Mouse (Mus musculus) heart, postnatal 0 days (tissue): ENCODE results near the gene Gm17409. TPM values are rescaled to one million over a fixed set of nuclear protein-coding genes. Genes with fewer than 3 reads are reported as not detected.

ENCODE experiments used
- ATAC-seq: fragments of 200-750 bp; cut with Nextera tagmentation; 2 replicates; pipeline ENCODE4 v1.8.0; 2017; ENCODE audit warnings: low read depth, moderate number of reproducible peaks, moderate library complexity; ENCODE audit not compliant: insufficient read depth
- DNase-seq: peaks from one replicate; pipeline ENCODE4 v3.0.0-alpha.2; 2016; ENCODE audit warnings: low spot score
- H3K27ac ChIP-seq: fragments of 300-500 bp; sonication (generic); 2 replicates; pipeline ENCODE4 v1.5.1; 2014; ENCODE audit warnings: low read depth, mild to moderate bottlenecking
- H3K27me3 ChIP-seq: fragments of 300-500 bp; sonication (generic); 2 replicates; pipeline ENCODE4 v1.6.1; 2014; ENCODE audit warnings: low read length, mixed read lengths; ENCODE audit not compliant: control insufficient read depth, insufficient read depth
- H3K36me3 ChIP-seq: fragments of 300-500 bp; sonication (generic); replicated peaks from 2 replicates; pipeline ENCODE4 v1.6.1; 2014; ENCODE audit warnings: low read length, mixed read lengths; ENCODE audit not compliant: control insufficient read depth, insufficient read depth
- H3K4me1 ChIP-seq: fragments of 300-500 bp; sonication (generic); 2 replicates; pipeline ENCODE4 v1.6.1; 2014; ENCODE audit warnings: antibody characterized with exemption; ENCODE audit not compliant: control insufficient read depth, insufficient read depth
- H3K4me2 ChIP-seq: fragments of 300-500 bp; sonication (generic); 2 replicates; pipeline ENCODE4 v1.6.1; 2014; ENCODE audit warnings: low read depth, mild to moderate bottlenecking, low read length, moderate library complexity
- H3K4me3 ChIP-seq: fragments of 300-500 bp; sonication (generic); 2 replicates; pipeline ENCODE4 v1.5.1; 2014; ENCODE audit warnings: low read depth, low read length
- H3K9ac ChIP-seq: fragments of 300-500 bp; sonication (generic); replicated peaks from 2 replicates; pipeline ENCODE4 v1.6.1; 2014; ENCODE audit warnings: low read depth, low read length, mixed read lengths
- H3K9me3 ChIP-seq: fragments of 300-500 bp; sonication (generic); replicated peaks from 2 replicates; pipeline ENCODE4 v1.6.1; 2016; ENCODE audit warnings: low read length; ENCODE audit not compliant: control insufficient read depth
- CTCF ChIP-seq: IDR thresholded peaks from 2 replicates; pipeline ENCODE4 v1.5.1; 2016; ENCODE audit warnings: antibody characterized with exemption, control low read depth, low read depth
- EP300 ChIP-seq: IDR thresholded peaks from 2 replicates; pipeline ENCODE4 v1.6.1; 2016; ENCODE audit warnings: antibody characterized with exemption, low read depth
- WGBS: fragments of 180-500 bp; shearing (Covaris S2); extraction: QIAGEN DNeasy Blood & Tissue Kit; methylation state at CpG from one replicate; pipeline ENCODE4 v1.1.7; 2014; 5-methylcytosine and 5-hydroxymethylcytosine counted together
- polyA plus RNA-seq: library from polyadenylated mRNA; unstranded; fragments of >200 nt; fragmentation: Nextera tagmentation; extraction: Ambion mirVana; gene quantifications from 2 replicates; pipeline ENCODE4 v1.2.1, GENCODE M21; 2015
- total RNA-seq: library from RNA; depleted of rRNA; stranded (reverse); fragments of >200 nt; gene quantifications from 2 replicates; pipeline ENCODE4 v1.2.3, GENCODE M21; 2014; ENCODE audit warnings: low replicate concordance

Gm17409 gene
- total and polyA plus RNA-seq, 2 experiments from 2014 or later: not detected

DNA sequence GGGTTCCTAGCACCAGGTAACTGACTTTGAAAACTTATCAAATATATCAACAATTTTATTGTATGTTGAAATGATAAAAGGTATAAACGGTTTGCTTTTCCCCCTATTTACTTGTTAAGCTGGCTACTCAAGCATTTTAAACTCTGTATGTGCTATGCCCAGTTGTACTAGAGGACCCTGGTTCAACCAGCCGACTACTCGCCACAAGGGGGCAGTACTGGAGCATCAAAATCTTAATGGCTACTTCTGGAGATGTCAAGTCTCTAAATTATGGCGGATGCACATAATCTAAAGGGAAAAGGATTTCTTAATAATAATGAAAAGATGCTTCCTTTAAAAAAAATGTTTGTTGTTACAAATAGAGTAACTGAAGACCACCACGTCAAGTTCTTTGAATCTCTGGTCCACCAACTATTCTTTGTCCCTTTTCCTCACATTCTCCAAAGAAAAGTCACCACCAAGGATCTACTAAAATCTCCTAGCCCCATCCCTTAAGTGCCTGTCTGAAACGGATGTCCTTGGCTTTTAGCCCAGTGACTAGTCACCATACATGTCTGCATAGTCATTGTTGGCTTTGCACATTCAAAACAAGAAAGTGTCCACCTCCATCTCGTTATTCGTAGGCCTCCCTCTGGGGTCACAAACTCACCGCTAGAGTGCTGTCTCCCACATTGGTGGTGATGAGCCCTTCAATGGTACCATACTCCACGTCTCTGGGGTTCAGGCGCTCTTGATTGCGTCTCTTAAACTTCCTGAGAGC, 7.2 kb downstream of the Gm17409 start:
- Histone ChIP-seq H3K27me3 (no peaks in the 10 kb centered on the region), H3K4me3 (no peak overlapping the region), H3K9me3 (no peaks in the 10 kb centered on the region), H3K36me3 (peaks cover 30% of the 10 kb centered on the region), H3K27ac (no peak overlapping the region), H3K4me1 (no peaks in the 10 kb centered on the region; the same call in 1 of the 2 replicates), H3K9ac (no peak overlapping the region), H3K4me2 (no peak overlapping the region)
- peak; percentile 65 for DNase-seq
- WGBS: 48% methylated on average over 12 of the region's 12 CpGs
- TF ChIP-seq EP300 (no peak), CTCF (peak; percentile 78)
- ATAC-seq: peak; percentile 75

DNA sequence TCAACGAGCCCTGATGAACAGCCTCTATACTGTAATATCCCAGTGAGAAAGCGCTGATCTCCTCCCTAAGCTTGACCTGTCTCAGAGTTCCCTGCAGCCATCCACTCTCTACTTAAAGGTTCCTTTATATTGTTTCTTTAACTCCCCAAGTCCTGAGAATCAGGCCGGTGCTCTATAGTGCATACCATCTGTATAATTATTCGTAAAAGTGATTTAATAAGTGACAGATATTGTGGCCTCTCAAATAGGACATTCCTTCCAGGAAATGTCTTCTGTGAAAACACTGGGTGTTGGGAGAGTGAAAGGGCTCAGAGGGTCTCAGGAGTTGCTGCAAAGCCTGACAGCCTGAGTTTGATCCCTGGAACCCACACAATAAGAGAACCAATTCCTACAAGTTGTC, 8.2 kb downstream of the Gm17409 start:
- Histone ChIP-seq H3K9me3 (no peaks in the 10 kb centered on the region), H3K4me2 (no peak overlapping the region), H3K4me1 (no peaks in the 10 kb centered on the region; the same call in none of the 2 replicates), H3K27me3 (no peaks in the 10 kb centered on the region), H3K9ac (no peak overlapping the region), H3K4me3 (no peak overlapping the region), H3K36me3 (peaks cover 20% of the 10 kb centered on the region), H3K27ac (no peak overlapping the region)
- DNase-seq (no peak), ATAC-seq (no peak)
- no peak for TF ChIP-seq CTCF
- TF ChIP-seq EP300: no peak
- WGBS: 90% methylated on average over 4 of the region's 4 CpGs

DNA sequence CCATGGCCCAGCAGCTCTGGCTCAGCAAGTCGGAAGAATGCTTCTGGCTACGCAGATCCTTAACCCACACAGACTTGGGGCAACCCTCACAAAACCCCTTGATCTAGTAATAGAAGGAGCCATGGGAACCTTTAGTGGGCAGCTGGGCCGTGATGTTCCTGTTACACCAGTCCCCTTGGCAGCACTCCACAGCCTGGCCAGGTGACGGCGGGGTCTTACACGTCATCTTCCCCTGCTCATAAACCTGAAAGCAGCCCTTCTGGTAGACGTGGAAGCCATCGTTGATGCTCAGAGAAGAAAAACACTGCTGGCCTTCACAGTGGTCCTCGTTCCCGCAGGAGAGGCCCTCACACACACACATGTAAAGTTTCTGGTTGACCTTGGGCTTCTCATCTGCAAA, 9.6 kb downstream of the Gm17409 start:
- TF ChIP-seq CTCF (no peak), EP300 (no peak)
- 82% methylated on average over 10 of the region's 10 CpGs for WGBS
- no peak for DNase-seq
- Histone ChIP-seq H3K4me2 (no peak overlapping the region), H3K36me3 (peaks cover 21% of the 10 kb centered on the region), H3K27ac (no peak overlapping the region), H3K27me3 (no peaks in the 10 kb centered on the region), H3K9me3 (no peaks in the 10 kb centered on the region), H3K4me3 (no peak overlapping the region), H3K9ac (no peak overlapping the region), H3K4me1 (peaks cover 4% of the 10 kb centered on the region)
- no peak for ATAC-seq

DNA sequence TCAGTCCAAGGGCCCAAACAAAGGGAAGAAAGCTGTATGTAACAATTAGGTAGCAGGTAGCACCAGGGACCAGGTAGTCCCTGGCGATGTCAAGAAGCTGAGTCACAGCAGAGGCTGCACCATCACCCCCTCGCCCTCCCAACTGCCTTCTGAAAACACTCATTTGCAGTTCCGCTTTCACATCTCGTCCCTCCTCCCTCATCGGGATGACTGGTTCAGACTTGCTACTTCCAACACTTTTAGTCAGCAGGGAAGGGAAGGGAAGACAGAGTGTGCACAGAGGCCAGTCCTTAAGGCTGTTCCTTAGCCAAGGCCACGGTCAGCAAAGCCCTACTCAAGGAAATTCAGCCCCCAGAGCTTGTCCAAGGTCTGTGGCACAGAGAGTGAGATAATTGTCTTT, 10.8 kb downstream of the Gm17409 start:
- Histone ChIP-seq H3K9me3 (no peaks in the 10 kb centered on the region), H3K9ac (no peak overlapping the region), H3K4me2 (no peak overlapping the region), H3K36me3 (peaks cover 15% of the 10 kb centered on the region), H3K27ac (no peak overlapping the region), H3K27me3 (no peaks in the 10 kb centered on the region), H3K4me1 (peaks cover 15% of the 10 kb centered on the region), H3K4me3 (no peak overlapping the region)
- DNase-seq (no peak), ATAC-seq (no peak)
- TF ChIP-seq CTCF: no peak
- no peak for TF ChIP-seq EP300
- WGBS: 64% methylated on average over 6 of the region's 6 CpGs

DNA sequence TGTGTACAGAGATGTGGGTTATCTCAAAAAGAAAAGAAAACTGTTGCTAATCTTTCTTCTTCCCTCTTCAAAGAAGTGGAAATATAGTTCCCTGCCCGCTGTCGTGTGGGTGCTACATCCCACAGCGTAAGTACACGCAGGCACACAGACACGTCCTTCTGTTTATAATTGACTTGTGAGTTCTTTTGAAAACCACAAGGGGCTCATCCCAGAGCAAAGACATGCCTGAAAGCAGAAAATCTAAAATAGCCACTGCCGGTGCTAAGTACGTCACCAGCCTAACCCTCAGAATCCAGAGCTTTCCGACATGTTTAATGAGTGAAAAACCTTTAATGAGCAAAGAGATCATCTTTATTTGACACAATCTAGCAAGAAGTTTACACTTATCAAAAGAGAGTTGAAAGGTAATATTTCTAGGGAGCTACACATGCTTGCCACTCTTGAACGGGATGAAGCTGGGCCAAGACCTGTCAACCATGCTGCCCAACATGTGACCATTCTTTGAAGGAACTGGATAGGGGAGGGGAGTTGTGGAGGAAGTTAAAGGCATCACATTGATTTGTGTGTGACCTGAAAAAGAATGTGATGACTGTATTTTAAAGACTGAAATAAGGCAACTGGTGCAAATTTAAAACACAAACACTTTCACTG, 11.7 kb downstream of the Gm17409 start:
- Histone ChIP-seq H3K36me3 (peaks cover 8% of the 10 kb centered on the region; the same call in 1 of the 2 replicates), H3K9ac (no peak overlapping the region), H3K4me2 (no peak overlapping the region), H3K4me1 (peaks cover 20% of the 10 kb centered on the region), H3K4me3 (no peak overlapping the region), H3K27ac (no peak overlapping the region), H3K9me3 (no peaks in the 10 kb centered on the region), H3K27me3 (no peaks in the 10 kb centered on the region)
- 64% methylated on average over 9 of the region's 9 CpGs for WGBS
- TF ChIP-seq CTCF (no peak), EP300 (no peak)
- DNase-seq (no peak), ATAC-seq (no peak)
